ENCODE assay signal across 13 mouse cellular contexts in the genomic region with DNA sequence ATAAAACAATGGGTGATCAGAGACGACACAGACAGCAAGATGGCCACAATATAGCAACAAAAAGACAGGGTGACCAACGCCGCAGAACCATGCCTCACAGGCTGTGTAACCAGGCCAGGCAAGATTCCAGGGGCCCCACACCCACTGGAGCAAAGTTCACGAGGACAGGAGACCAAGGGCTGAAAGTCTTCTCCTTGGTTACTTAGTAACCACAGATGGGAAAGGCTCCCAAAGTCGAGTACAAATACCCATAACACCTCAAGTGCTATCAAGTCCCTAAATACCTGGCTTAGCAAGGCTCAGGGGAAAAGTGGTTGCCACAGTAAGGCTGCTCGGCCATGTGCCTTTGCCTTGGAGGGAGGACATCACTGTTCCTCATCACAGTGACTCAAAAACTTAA. TPM values are rescaled to one million over a fixed set of nuclear protein-coding genes. Genes with fewer than 3 reads are reported as not detected.
A peak's percentile ranks its signal among the peaks of the same experiment; 100 is the strongest.
DNase-seq lines count a peak whose midpoint lies in the region; ATAC-seq and TF ChIP-seq lines count a peak whose summit lies in the region.
"Had no signal": no experiment of that assay in that cellular context is flagged by ENCODE, and none has a peak within 500 bp of the region (broad histone marks: within the 10 kb centered on the region; RNA-seq: fewer than 3 reads in every experiment).

No protein-coding gene starts in this region.

- H3K9ac ChIP-seq in liver, embryonic 12.5 days = no peak overlapping the region
- H3K9ac ChIP-seq: forebrain, embryonic 15.5 days; hindbrain, embryonic 13.5 days had no signal

- H3K36me3 ChIP-seq in liver, embryonic 12.5 days = peaks cover 7% of the 10 kb centered on the region
- H3K36me3 ChIP-seq: forebrain, embryonic 15.5 days had no signal

- H3K27me3 ChIP-seq in liver, embryonic 12.5 days (replicated peaks) = no peaks in the 10 kb centered on the region
- H3K27me3 ChIP-seq: forebrain, embryonic 15.5 days; hindbrain, embryonic 13.5 days had no signal

- no peak for TF ChIP-seq CTCF in layer of hippocampus, adult 2 months (conservative IDR thresholded peaks at IDR 0.05)

- peak; percentile 72 for DNase-seq in adrenal gland, postnatal 10 days
- DNase-seq in adrenal gland, adult 8-10 months = no peak
- peak; percentile 96 for DNase-seq in kidney, adult 9 months
- DNase-seq in lung, postnatal 36 days = peak; percentile 85
- DNase-seq in layer of hippocampus, adult 2 months (ENCODE audit: low spot score in 2 of 2) = no peak
- DNase-seq in left cerebral cortex, adult 11 months (ENCODE audit: low spot score) = no peak
- DNase-seq: cerebellum, adult 2 months; layer of hippocampus, postnatal 36 days; right cerebral cortex, adult 18-20 months had no signal

- no peak overlapping the region for H3K4me3 ChIP-seq in liver, embryonic 12.5 days
- no peak overlapping the region for H3K4me3 ChIP-seq in layer of hippocampus, adult 2 months
- H3K4me3 ChIP-seq: forebrain, embryonic 15.5 days; hindbrain, embryonic 13.5 days had no signal

- H3K27ac ChIP-seq in liver, embryonic 12.5 days = peak overlapping the region; percentile 23
- no peak overlapping the region for H3K27ac ChIP-seq in layer of hippocampus, adult 2 months
- H3K27ac ChIP-seq: forebrain, embryonic 15.5 days; hindbrain, embryonic 13.5 days had no signal

- peaks cover 74% of the 10 kb centered on the region for H3K4me1 ChIP-seq in liver, embryonic 12.5 days

- ATAC-seq in liver, embryonic 12.5 days = peak; percentile 43; the same call in 1 of the 2 replicates
- ATAC-seq in CD4-positive, CD25-positive, alpha-beta regulatory T cell, adult 4 months = no peak
- ATAC-seq: forebrain, embryonic 15.5 days had no signal

- peak overlapping the region; percentile 5; the same call in 1 of the 2 replicates for H3K4me2 ChIP-seq in liver, embryonic 12.5 days
- H3K4me2 ChIP-seq: forebrain, embryonic 15.5 days; hindbrain, embryonic 13.5 days had no signal

- H3K9me3 ChIP-seq in liver, embryonic 12.5 days (replicated peaks) = no peaks in the 10 kb centered on the region
- H3K9me3 ChIP-seq: forebrain, embryonic 15.5 days; hindbrain, embryonic 13.5 days had no signal

- WGBS in liver, embryonic 12.5 days (ENCODE audit: insufficient replicate concordance) = 63% methylated on average over 6 of the region's 6 CpGs

RNA-seq across cellular contexts. Expression of a gene that starts 16.5 kb away (rescaled TPM):
- total RNA-seq in adrenal gland, postnatal 10 days (2021) = 10 to 100 TPM; 65.3 to 80.4 TPM
- total RNA-seq in adrenal gland, adult 8-10 months (2022) = 10 to 100 TPM; 64.1 to 85.4 (median 69.1) TPM
- polyA plus RNA-seq in liver, embryonic 12.5 days (2016; fragmentation: Nextera tagmentation; extraction: Ambion mirVana) = 3.5 and 3.8 TPM in 2 replicates
- 10 to 100 TPM; 20.6 to 28.2 TPM for polyA plus RNA-seq in CD4-positive, CD25-positive, alpha-beta regulatory T cell, adult 4 months (2017; shearing (Covaris generic))
- 100 to 1,000 TPM; 128 to 136 TPM for total RNA-seq in layer of hippocampus, adult 2 months (2021)

RNA-seq across cellular contexts. Expression of a gene that starts 43.7 kb away (rescaled TPM):
- 10 to 100 TPM; 41.1 to 47.3 TPM for total RNA-seq in adrenal gland, postnatal 10 days (2021)
- total RNA-seq in adrenal gland, adult 8-10 months (2022) = 10 to 100 TPM; 57.4 to 70.1 (median 60.8) TPM
- 25.8 and 31.2 TPM in 2 replicates for polyA plus RNA-seq in liver, embryonic 12.5 days (2016; fragmentation: Nextera tagmentation; extraction: Ambion mirVana)
- polyA plus RNA-seq in CD4-positive, CD25-positive, alpha-beta regulatory T cell, adult 4 months (2017; shearing (Covaris generic)) = 10 to 100 TPM; 50.4 to 58.5 TPM
- 10 to 100 TPM; 29.2 to 34.3 TPM for total RNA-seq in layer of hippocampus, adult 2 months (2021)

Comparison
In these comparisons a context has a peak if more than half of its experiments do, and no peak if none do; other contexts are left out.
1. DNase-seq: peak in adrenal gland, postnatal 10 days (single experiment), kidney, adult 9 months (single experiment) and lung, postnatal 36 days (single experiment); none in adrenal gland, adult 8-10 months (single experiment), layer of hippocampus, adult 2 months (0 of 2) and left cerebral cortex, adult 11 months (single experiment).